Mouse (Mus musculus) embryonic fibroblast, embryonic 13.5 days (primary cell): ENCODE measurements around the gene Ckap2l.

Experiments
- CTCF ChIP-seq: IDR thresholded peaks from 2 replicates; pipeline ENCODE4 v1.5.1; 2011; ENCODE audit warnings: mild to moderate bottlenecking, control low read depth, low read length, moderate library complexity, borderline replicate concordance; ENCODE audit not compliant: insufficient read depth
- POLR2A ChIP-seq: IDR thresholded peaks from 2 replicates; pipeline ENCODE4 v1.6.1; 2011; ENCODE audit warnings: low read depth, mild to moderate bottlenecking, control low read depth, low read length, moderate library complexity

- TF ChIP-seq CTCF (no peak; the same call in 1 of the 2 replicates), POLR2A (no peak)
Measured at GRCm38 (mm10) chr2:129258475-129259211, 38.4 kb downstream of the Ckap2l start.
